Mouse (Mus musculus): Measurements from ENCODE around the gene Nanog. TPM values are rescaled to one million over a fixed set of nuclear protein-coding genes. Genes with fewer than 3 reads are reported as not detected.

Nanog gene
- not detected in 2 replicates for polyA plus RNA-seq (2012; rRNA removed)

GRCm38 (mm10) chr6:122707036-122707800 is at the start of gene Nanog:
Gene Nanog, plus strand, starts transcription at chr6:122707489.

Other genes with a start within 250 kb of the Nanog start
- 0.06 TPM in 1 of 2 replicates, not detected in the other for gene Rimklb, start 208.7 kb upstream of the Nanog start, polyA plus RNA-seq (2012; rRNA removed)
- 76.6 and 77.6 TPM in 2 replicates for gene Mfap5, start 201.6 kb upstream of the Nanog start, polyA plus RNA-seq (2012; rRNA removed)
- 0.16 TPM in 1 of 2 replicates, not detected in the other for gene Aicda, start 153.7 kb upstream of the Nanog start, polyA plus RNA-seq (2012; rRNA removed)
- 11.5 and 14.2 TPM in 2 replicates for gene Apobec1, start 105.0 kb upstream of the Nanog start, polyA plus RNA-seq (2012; rRNA removed)
- 0.08 and 0.09 TPM in 2 replicates for gene Gdf3, start 97.4 kb upstream of the Nanog start, polyA plus RNA-seq (2012; rRNA removed)
- not detected in 2 replicates for gene Dppa3, start 81.1 kb upstream of the Nanog start, polyA plus RNA-seq (2012; rRNA removed)
- gene Slc2a3, start 94.2 kb downstream of the Nanog start, polyA plus RNA-seq (2012; rRNA removed) = 1.5 and 1.8 TPM in 2 replicates
- 13.1 TPM in 2 replicates for gene Foxj2, start 112.4 kb downstream of the Nanog start, polyA plus RNA-seq (2012; rRNA removed)
- gene C3ar1, start 148.7 kb downstream of the Nanog start, polyA plus RNA-seq (2012; rRNA removed) = 1.7 and 1.9 TPM in 2 replicates
- 9.5 and 11.4 TPM in 2 replicates for gene Necap1, start 167.0 kb downstream of the Nanog start, polyA plus RNA-seq (2012; rRNA removed)
- 1.1 and 1.2 TPM in 2 replicates for gene Clec4a1, start 214.4 kb downstream of the Nanog start, polyA plus RNA-seq (2012; rRNA removed)
- 0.19 and 0.34 TPM in 2 replicates for gene Clec4a3, start 245.0 kb downstream of the Nanog start, polyA plus RNA-seq (2012; rRNA removed)

Measured in colon, adult 2 months (tissue).